In the genomic region with DNA sequence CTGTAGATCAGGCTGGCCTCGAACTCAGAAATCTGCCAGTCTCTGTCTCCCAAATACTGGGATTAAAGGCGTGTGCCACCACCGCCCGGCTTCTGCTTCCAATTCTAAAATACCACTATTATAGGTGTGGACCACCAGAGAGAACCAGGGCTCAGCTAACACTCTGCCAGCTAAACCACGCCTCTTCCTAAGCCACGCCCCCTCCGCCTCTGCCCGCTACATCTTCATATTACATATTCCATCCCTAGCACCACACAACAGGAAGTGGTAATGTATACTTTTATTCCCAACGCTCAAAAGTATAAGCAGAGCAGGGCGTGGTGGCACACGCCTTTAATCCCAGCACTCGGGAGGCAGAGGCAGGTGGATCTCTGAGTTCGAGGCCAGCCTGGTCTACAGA, we compare ENCODE assay signal across 21 mouse cellular contexts. TPM values are rescaled to one million over a fixed set of nuclear protein-coding genes. Genes with fewer than 3 reads are reported as not detected.
DNase-seq lines count a peak whose midpoint lies in the region; ATAC-seq lines count a peak whose summit lies in the region.
"Had no signal": no experiment of that assay in that cellular context is flagged by ENCODE, and none has a peak within 500 bp of the region (broad histone marks: within the 10 kb centered on the region; RNA-seq: fewer than 3 reads in every experiment).

No protein-coding gene starts in this region.

- peak; percentile 64 for ATAC-seq in activated CD4-positive, CD25-positive, alpha-beta regulatory T cell, adult 4 months
- ATAC-seq in intestine, embryonic 15.5 days, result no peak
- ATAC-seq: midbrain, embryonic 15.5 days had no signal

- WGBS in intestine, embryonic 15.5 days, result 81% methylated on average over 13 of the region's 13 CpGs

- no peaks in the 10 kb centered on the region for H3K9me3 ChIP-seq in intestine, embryonic 15.5 days
- H3K9me3 ChIP-seq: forebrain, embryonic 12.5 days; heart, embryonic 12.5 days; limb, embryonic 10.5 days; midbrain, embryonic 15.5 days had no signal

- no peak overlapping the region for H3K9ac ChIP-seq in intestine, embryonic 15.5 days
- H3K9ac ChIP-seq: forebrain, embryonic 12.5 days; heart, embryonic 12.5 days; hindbrain, embryonic 14.5 days; liver, embryonic 14.5 days; midbrain, embryonic 15.5 days had no signal

- H3K27me3 ChIP-seq in intestine, embryonic 15.5 days (replicated peaks), result no peaks in the 10 kb centered on the region
- H3K27me3 ChIP-seq: forebrain, embryonic 12.5 days; heart, embryonic 12.5 days; midbrain, embryonic 15.5 days had no signal

- H3K36me3 ChIP-seq in intestine, embryonic 15.5 days, result no peaks in the 10 kb centered on the region
- H3K36me3 ChIP-seq: forebrain, embryonic 12.5 days; heart, embryonic 12.5 days; limb, embryonic 10.5 days; midbrain, embryonic 15.5 days had no signal

- no peak overlapping the region for H3K4me3 ChIP-seq in intestine, embryonic 15.5 days (replicated peaks)
- H3K4me3 ChIP-seq: forebrain, embryonic 12.5 days; heart, embryonic 12.5 days; limb, embryonic 10.5 days; midbrain, embryonic 15.5 days had no signal

- H3K27ac ChIP-seq in intestine, embryonic 15.5 days, result no peak overlapping the region
- H3K27ac ChIP-seq: forebrain, embryonic 12.5 days; hindbrain, embryonic 14.5 days; liver, embryonic 14.5 days; macrophage; midbrain, embryonic 15.5 days had no signal

- no peak overlapping the region for H3K4me2 ChIP-seq in intestine, embryonic 15.5 days (replicated peaks)
- H3K4me2 ChIP-seq: forebrain, embryonic 12.5 days; heart, embryonic 12.5 days; hindbrain, embryonic 14.5 days; midbrain, embryonic 15.5 days had no signal

- peak; percentile 31 to 39 for DNase-seq in B cell, adult 2 months
- peak; percentile 77 for DNase-seq in CD4-positive, CD25-positive, alpha-beta regulatory T cell, adult 2 months (ENCODE audit: low read depth, low spot score)
- peak; percentile 66 for DNase-seq in naive thymus-derived CD4-positive, alpha-beta T cell, adult 2 months (ENCODE audit: low read depth)
- no peak for DNase-seq in heart, adult 11 months
- no peak for DNase-seq in right cerebral cortex, adult 18-20 months
- no peak for DNase-seq in layer of hippocampus, adult 9-10 months (ENCODE audit: low spot score)
- DNase-seq: adrenal gland, adult 2 months; cerebellum, postnatal 25 days; gastrocnemius, postnatal 25 days; kidney, adult 11 months; kidney, postnatal 14 days; layer of hippocampus, postnatal 36 days had no signal

- peaks cover 6% of the 10 kb centered on the region; the same call in 1 of the 2 replicates for H3K4me1 ChIP-seq in intestine, embryonic 15.5 days (replicated peaks)
- H3K4me1 ChIP-seq: forebrain, embryonic 12.5 days; midbrain, embryonic 15.5 days had no signal

RNA-seq across cellular contexts. Expression of a gene that starts 8.8 kb away (rescaled TPM):
- polyA plus RNA-seq in activated CD4-positive, CD25-positive, alpha-beta regulatory T cell, adult 4 months (2017; shearing (Covaris generic)), result 10 to 100 TPM; 71.1 to 90.5 TPM
- 125 and 137 TPM in 2 replicates for polyA plus RNA-seq in intestine, embryonic 15.5 days (2015; fragmentation: Nextera tagmentation; extraction: Ambion mirVana)

Comparison
In these comparisons a context has a peak if more than half of its experiments do, and no peak if none do; other contexts are left out.
1. DNase-seq: peak in B cell, adult 2 months (2 of 2), CD4-positive, CD25-positive, alpha-beta regulatory T cell, adult 2 months (single experiment) and naive thymus-derived CD4-positive, alpha-beta T cell, adult 2 months (single experiment); none in heart, adult 11 months (single experiment), right cerebral cortex, adult 18-20 months (single experiment) and layer of hippocampus, adult 9-10 months (single experiment).